Mouse (Mus musculus) lung, postnatal 0 days (tissue): ENCODE measurements around the gene Gm28047. TPM values are rescaled to one million over a fixed set of nuclear protein-coding genes. Genes with fewer than 3 reads are reported as not detected.
"Not testable (repeated sequence)": the region's sequence is repeated elsewhere in the genome, so short reads cannot be mapped to it uniquely, and the experiment has no call there.

Experiments
- ATAC-seq: fragments of 200-750 bp; cut with Nextera tagmentation; 2 replicates; pipeline ENCODE4 v1.8.0; 2017; ENCODE audit warnings: moderate library complexity
- DNase-seq: peaks from one replicate; pipeline ENCODE4 v3.0.0-alpha.2; 2016; ENCODE audit warnings: low spot score
- H3K27ac ChIP-seq: fragments of 300-500 bp; sonication (generic); 2 replicates; pipeline ENCODE4 v1.5.1; 2014; ENCODE audit warnings: antibody characterized with exemption, mild to moderate bottlenecking, low read length, mixed read lengths
- H3K27me3 ChIP-seq: fragments of 300-500 bp; sonication (generic); replicated peaks from 2 replicates; pipeline ENCODE4 v1.6.1; 2014; ENCODE audit warnings: low read length, mixed read lengths; ENCODE audit not compliant: insufficient read depth
- H3K36me3 ChIP-seq: fragments of 300-500 bp; sonication (generic); 2 replicates; pipeline ENCODE4 v1.6.1; 2014; ENCODE audit warnings: low read length, mixed read lengths; ENCODE audit not compliant: insufficient read depth
- H3K4me1 ChIP-seq: fragments of 300-500 bp; sonication (generic); 2 replicates; pipeline ENCODE4 v1.6.1; 2014; ENCODE audit warnings: antibody characterized with exemption, low read depth, low read length, mixed read lengths; ENCODE audit not compliant: insufficient read depth
- H3K4me2 ChIP-seq: fragments of 300-500 bp; sonication (generic); replicated peaks from 2 replicates; pipeline ENCODE4 v1.6.1; 2014; ENCODE audit warnings: low read depth, mild to moderate bottlenecking, low read length, moderate library complexity, mixed read lengths
- H3K4me3 ChIP-seq: fragments of 300-500 bp; sonication (generic); 2 replicates; pipeline ENCODE4 v1.5.1; 2014; ENCODE audit warnings: low read depth, low read length
- H3K9ac ChIP-seq: fragments of 300-500 bp; sonication (generic); replicated peaks from 2 replicates; pipeline ENCODE4 v1.6.1; 2014; ENCODE audit warnings: low read depth, mild to moderate bottlenecking
- H3K9me3 ChIP-seq: fragments of 300-500 bp; sonication (generic); 2 replicates; pipeline ENCODE4 v1.6.1; 2016; ENCODE audit warnings: low read length, mixed read lengths
- CTCF ChIP-seq: IDR thresholded peaks from 2 replicates; pipeline ENCODE4 v1.5.1; 2016; ENCODE audit warnings: antibody characterized with exemption, mild to moderate bottlenecking
- EP300 ChIP-seq: IDR thresholded peaks from 2 replicates; pipeline ENCODE4 v1.6.1; 2016; ENCODE audit warnings: antibody characterized with exemption, mild to moderate bottlenecking, control low read depth
- WGBS: fragments of 180-500 bp; shearing (Covaris S2); extraction: QIAGEN DNeasy Blood & Tissue Kit; methylation state at CpG from one replicate; pipeline ENCODE4 v1.1.7; 2014; 5-methylcytosine and 5-hydroxymethylcytosine counted together
- polyA plus RNA-seq: library from polyadenylated mRNA; unstranded; fragments of >200 nt; fragmentation: Nextera tagmentation; extraction: Ambion mirVana; gene quantifications from 2 replicates; pipeline ENCODE4 v1.2.1, GENCODE M21; 2015

The Gm28047 gene
- polyA plus RNA-seq, 1 experiment from 2014 or later = not detected

DNA sequence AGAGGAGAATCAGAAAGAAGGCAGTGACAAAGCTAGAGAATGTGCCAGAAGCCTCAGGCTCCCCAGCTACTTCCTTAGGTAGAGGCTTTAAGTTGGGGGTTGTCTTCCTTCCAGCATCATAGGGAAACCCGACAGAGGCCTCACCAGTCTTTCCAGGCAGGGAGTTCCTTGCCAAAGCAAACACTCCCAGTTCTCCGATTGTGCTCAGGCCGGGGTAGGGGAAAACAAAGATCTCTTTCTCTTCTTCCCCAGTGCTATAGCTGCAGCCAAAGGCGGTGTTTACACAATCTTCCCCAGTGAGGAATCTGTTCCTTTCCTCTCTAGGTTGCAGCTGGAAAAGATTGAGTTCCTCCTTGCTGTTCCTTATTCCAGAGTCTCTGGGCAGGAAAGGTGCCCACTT lies 31.8 kb upstream of the Gm28047 start:
- WGBS = 0% methylated on average over 4 of the region's 4 CpGs
- H3K9ac ChIP-seq = no peak overlapping the region
- H3K4me1 ChIP-seq = peaks cover 14% of the 10 kb centered on the region; the same call in 1 of the 2 replicates
- TF ChIP-seq CTCF (no peak), EP300 (peak; percentile 48; the same call in 1 of the 2 replicates)
- DNase-seq (peak; percentile 74), ATAC-seq (peak; percentile 69)
- H3K36me3 ChIP-seq = no peaks in the 10 kb centered on the region
- H3K9me3 ChIP-seq = no peaks in the 10 kb centered on the region
- no peak overlapping the region for H3K4me3 ChIP-seq
- H3K4me2 ChIP-seq = peak overlapping the region; percentile 19; the same call in 1 of the 2 replicates
- H3K27ac ChIP-seq = peak overlapping the region; percentile 81
- no peaks in the 10 kb centered on the region for H3K27me3 ChIP-seq

DNA sequence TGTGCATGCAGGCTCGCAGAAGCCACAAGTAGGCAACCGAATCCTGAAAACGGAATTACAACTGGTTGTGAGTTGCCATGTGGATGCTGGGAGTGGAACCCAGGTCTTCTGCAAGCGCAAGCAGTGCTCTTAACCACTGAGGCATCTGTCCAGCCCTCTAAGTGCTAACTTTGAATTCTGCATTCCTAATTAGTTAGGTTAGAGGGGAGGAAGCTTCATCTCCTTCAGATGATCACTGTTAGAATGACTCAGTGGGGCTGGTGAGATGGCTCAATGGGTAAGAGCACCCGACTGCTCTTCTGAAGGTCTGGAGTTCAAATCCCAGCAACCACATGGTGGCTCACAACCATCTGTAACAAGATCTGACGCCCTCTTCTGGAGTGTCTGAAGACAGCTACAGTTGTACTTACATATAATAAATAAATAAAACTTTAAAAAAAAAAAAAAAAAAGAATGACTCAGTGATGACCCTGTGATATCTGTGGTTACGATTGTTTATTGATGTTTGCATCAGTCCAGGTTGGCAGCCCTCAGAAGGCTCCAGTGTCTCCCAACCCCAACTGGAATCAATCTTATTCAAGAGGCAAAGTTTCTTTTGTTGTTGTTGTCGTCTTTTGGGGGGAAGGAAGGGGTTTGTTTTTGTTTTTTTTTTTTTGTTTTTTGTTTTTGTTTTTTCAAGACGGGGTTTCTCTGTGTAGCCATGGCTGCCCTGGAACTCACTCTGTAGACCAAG lies 27.2 kb upstream of the Gm28047 start:
- H3K4me3 ChIP-seq, H3K36me3 ChIP-seq, H3K27me3 ChIP-seq, H3K9me3 ChIP-seq, H3K4me1 ChIP-seq, ATAC-seq, H3K27ac ChIP-seq, DNase-seq, H3K4me2 ChIP-seq, H3K9ac ChIP-seq: not testable (repeated sequence)
- WGBS = 78% methylated on average over 9 of the region's 9 CpGs

DNA sequence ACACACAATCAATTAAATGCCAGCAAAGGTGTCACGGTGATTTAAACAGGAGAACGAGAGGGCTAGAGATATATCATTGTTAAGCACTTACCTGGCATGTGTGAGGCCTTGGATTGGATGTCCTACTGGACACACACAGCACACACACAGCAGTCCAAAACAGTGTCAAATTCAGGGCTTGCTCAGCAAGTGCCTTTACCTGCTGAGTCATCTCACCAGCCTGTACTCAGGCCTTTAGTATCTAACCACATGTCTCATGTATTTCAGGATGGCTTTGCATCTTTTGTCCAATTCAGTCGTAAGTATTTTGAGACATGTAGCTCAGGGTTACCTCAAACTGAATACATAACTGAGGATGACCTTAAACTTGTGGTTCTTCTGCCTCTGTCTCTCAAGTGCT lies 26.2 kb upstream of the Gm28047 start:
- H3K27ac ChIP-seq = no peak overlapping the region
- H3K9me3 ChIP-seq = no peaks in the 10 kb centered on the region
- peaks cover 3% of the 10 kb centered on the region; the same call in 1 of the 2 replicates for H3K4me1 ChIP-seq
- no peak for DNase-seq
- no peak overlapping the region for H3K9ac ChIP-seq
- no peak for ATAC-seq
- H3K4me3 ChIP-seq = no peak overlapping the region
- TF ChIP-seq CTCF = no peak
- no peak for TF ChIP-seq EP300
- WGBS = 69% methylated on average over 3 of the region's 3 CpGs
- no peaks in the 10 kb centered on the region for H3K27me3 ChIP-seq
- no peak overlapping the region for H3K4me2 ChIP-seq
- H3K36me3 ChIP-seq = no peaks in the 10 kb centered on the region

DNA sequence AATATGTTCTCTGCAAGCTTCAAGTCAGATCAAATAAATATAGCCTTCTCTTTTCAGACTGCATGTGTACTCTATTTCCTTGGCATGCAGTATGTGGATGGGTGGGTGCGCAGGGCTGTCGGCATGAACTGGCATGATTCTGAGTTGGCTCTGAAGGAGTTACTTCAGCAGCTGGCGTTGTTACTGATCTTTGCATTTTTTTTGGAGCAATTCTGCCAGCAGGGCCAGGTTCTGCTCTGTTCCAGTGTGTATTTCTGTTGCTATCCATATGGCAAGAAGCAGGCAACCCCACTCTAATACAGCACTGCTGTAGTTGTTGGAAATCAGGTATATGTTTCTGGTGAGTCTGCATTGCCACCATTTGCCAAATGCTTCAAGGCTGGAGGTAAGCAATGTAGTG lies 10.9 kb upstream of the Gm28047 start:
- Histone ChIP-seq H3K27me3 (no peaks in the 10 kb centered on the region), H3K27ac (no peak overlapping the region), H3K4me2 (no peak overlapping the region), H3K36me3 (no peaks in the 10 kb centered on the region), H3K4me3 (no peak overlapping the region), H3K9me3 (no peaks in the 10 kb centered on the region), H3K4me1 (no peaks in the 10 kb centered on the region; the same call in 1 of the 2 replicates), H3K9ac (no peak overlapping the region)
- no peak for ATAC-seq
- DNase-seq = no peak
- WGBS = 64% methylated on average over 3 of the region's 3 CpGs
- TF ChIP-seq CTCF (no peak), EP300 (no peak)

DNA sequence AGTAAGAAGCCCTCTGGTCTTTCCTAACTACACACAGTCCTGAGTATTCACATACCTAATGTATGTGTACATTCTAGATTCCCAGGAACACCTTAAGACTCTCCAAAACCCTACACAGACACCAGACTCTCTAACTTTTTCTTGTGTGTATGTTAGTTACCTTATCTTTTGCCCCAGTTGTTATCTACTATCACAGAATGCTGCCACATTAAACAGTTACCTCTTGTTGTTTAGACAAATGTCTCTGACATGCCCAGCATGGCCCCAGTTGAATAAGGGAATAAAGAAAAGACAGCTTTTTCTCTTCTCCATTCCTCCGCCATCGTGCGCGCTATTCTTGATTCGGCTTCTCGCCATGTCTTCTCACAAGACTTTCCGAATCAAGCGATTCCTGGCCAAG lies 9.8 kb upstream of the Gm28047 start:
- ATAC-seq (no peak), DNase-seq (no peak)
- H3K4me3 ChIP-seq = no peak overlapping the region
- no peaks in the 10 kb centered on the region for H3K9me3 ChIP-seq
- H3K4me1 ChIP-seq = no peaks in the 10 kb centered on the region; the same call in 1 of the 2 replicates
- TF ChIP-seq EP300 = no peak
- TF ChIP-seq CTCF = no peak
- WGBS = 83% methylated on average over 8 of the region's 8 CpGs
- no peak overlapping the region for H3K4me2 ChIP-seq
- no peaks in the 10 kb centered on the region for H3K36me3 ChIP-seq
- H3K27ac ChIP-seq = no peak overlapping the region
- no peak overlapping the region for H3K9ac ChIP-seq
- no peaks in the 10 kb centered on the region for H3K27me3 ChIP-seq

DNA sequence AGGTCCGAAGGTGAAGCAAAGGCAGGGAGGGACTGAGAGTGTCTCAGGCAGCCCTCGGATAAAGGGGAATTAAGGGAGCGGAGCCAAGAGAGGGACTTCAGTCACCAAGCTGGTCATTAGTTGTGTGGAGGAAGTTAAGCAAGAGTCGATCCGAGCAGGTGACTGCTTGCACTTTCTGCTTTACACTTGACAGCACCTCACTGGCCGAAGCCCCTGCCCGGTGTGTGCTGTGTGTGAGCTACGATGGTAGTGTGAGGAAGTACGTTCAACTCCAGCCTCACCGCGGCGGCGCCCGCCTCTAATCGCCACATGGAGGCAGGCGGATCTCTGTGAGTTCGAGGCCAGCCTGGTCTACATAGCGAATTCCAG lies 804 bp upstream of the Gm28047 start:
- no peak for TF ChIP-seq EP300
- TF ChIP-seq CTCF = no peak; the same call in 1 of the 2 replicates
- 2% methylated on average over 18 of the region's 18 CpGs for WGBS
- H3K4me3 ChIP-seq = peak overlapping the region; percentile 79
- DNase-seq (no peak), ATAC-seq (peak; percentile 30)
- H3K9ac ChIP-seq = no peak overlapping the region; the same call in 1 of the 2 replicates
- H3K9me3 ChIP-seq = no peaks in the 10 kb centered on the region
- H3K36me3 ChIP-seq = no peaks in the 10 kb centered on the region
- no peaks in the 10 kb centered on the region for H3K27me3 ChIP-seq
- peak overlapping the region; percentile 99 for H3K27ac ChIP-seq
- H3K4me1 ChIP-seq = peaks cover 8% of the 10 kb centered on the region; the same call in 1 of the 2 replicates
- H3K4me2 ChIP-seq = peak overlapping the region; percentile 80
